Comparison of ENCODE assay signal across 8 mouse cellular contexts in genomic region chr2:121452990-121453389, GRCm38 (mm10). TPM values are rescaled to one million over a fixed set of nuclear protein-coding genes. Genes with fewer than 3 reads are reported as not detected.
DNase-seq lines count a peak whose midpoint lies in the region; ATAC-seq and TF ChIP-seq lines count a peak whose summit lies in the region.

Gene Hypk, plus strand, starts transcription at chr2:121453290.

- 81% methylated on average over 4 of the region's 4 CpGs for WGBS in forebrain, embryonic 15.5 days
- 80% methylated on average over 4 of the region's 4 CpGs for WGBS in hindbrain, embryonic 13.5 days
- 56% methylated on average over 4 of the region's 4 CpGs for WGBS in liver, embryonic 16.5 days (ENCODE audit: insufficient replicate concordance)

- H3K4me2 ChIP-seq in forebrain, embryonic 15.5 days (replicated peaks) = no peak within 1 kb of the TSS
- no peak within 1 kb of the TSS for H3K4me2 ChIP-seq in hindbrain, embryonic 13.5 days
- no peak within 1 kb of the TSS for H3K4me2 ChIP-seq in liver, embryonic 16.5 days (ENCODE audit: low read depth, low read length)

- no peak for ATAC-seq in Patski
- no peak for ATAC-seq in forebrain, embryonic 15.5 days (replicated peaks)
- ATAC-seq in hindbrain, embryonic 13.5 days (ENCODE audit: low FRiP score) = no peak
- ATAC-seq in liver, embryonic 16.5 days (ENCODE audit: low read depth) = no peak

- H3K27me3 ChIP-seq in Patski = no peaks in the 10 kb centered on the region
- H3K27me3 ChIP-seq in forebrain, embryonic 15.5 days = no peaks in the 10 kb centered on the region
- H3K27me3 ChIP-seq in hindbrain, embryonic 13.5 days = no peaks in the 10 kb centered on the region
- no peaks in the 10 kb centered on the region for H3K27me3 ChIP-seq in liver, embryonic 16.5 days (ENCODE audit: control insufficient read depth, insufficient read depth, low read depth, low read length)

- POLR2A ChIA-PET in Patski (lab: Charles Lee) = interaction anchor here (0.6 kb wide), 2 partner anchors 9 to 418 kb away, joined by 3 to 4 read pairs; partner anchors contain the start of gene Ell3

- no peak within 1 kb of the TSS for H3K4me3 ChIP-seq in forebrain, embryonic 15.5 days
- H3K4me3 ChIP-seq in hindbrain, embryonic 13.5 days = no peak within 1 kb of the TSS
- no peak within 1 kb of the TSS for H3K4me3 ChIP-seq in liver, embryonic 16.5 days (ENCODE audit: low read depth, low read length)

- H3K4me1 ChIP-seq in forebrain, embryonic 15.5 days = peaks cover 35% of the 10 kb centered on the region
- H3K4me1 ChIP-seq in hindbrain, embryonic 13.5 days (replicated peaks) = peaks cover 42% of the 10 kb centered on the region
- H3K4me1 ChIP-seq in liver, embryonic 16.5 days (ENCODE audit: control insufficient read depth, low read depth, low read length) = peaks cover 32% of the 10 kb centered on the region

- no peak for DNase-seq in adrenal gland, adult 18-20 months (ENCODE audit: low spot score in 2 of 2)
- no peak for DNase-seq in adrenal gland, adult (ENCODE audit: inconsistent age in 2 of 2, low spot score in 1 of 2)
- no peak for DNase-seq in Patski (ENCODE audit: low read depth, low spot score)
- no peak for DNase-seq in natural killer cell, adult 2 months (ENCODE audit: low spot score in 2 of 2)
- no peak for DNase-seq in ovary, postnatal 14 days (ENCODE audit: low spot score)

- CTCF ChIA-PET in Patski (lab: Charles Lee) = no interaction called here

- H3K9ac ChIP-seq in forebrain, embryonic 15.5 days (replicated peaks) = no peak within 1 kb of the TSS
- H3K9ac ChIP-seq in hindbrain, embryonic 13.5 days = no peak within 1 kb of the TSS
- no peak within 1 kb of the TSS for H3K9ac ChIP-seq in liver, embryonic 16.5 days (ENCODE audit: low read depth, low read length)

- no peak within 1 kb of the TSS for H3K27ac ChIP-seq in forebrain, embryonic 15.5 days (replicated peaks)
- H3K27ac ChIP-seq in hindbrain, embryonic 13.5 days = no peak within 1 kb of the TSS
- H3K27ac ChIP-seq in liver, embryonic 16.5 days (ENCODE audit: low read length) = no peak within 1 kb of the TSS

- peaks cover 16% of the 10 kb centered on the region for H3K36me3 ChIP-seq in forebrain, embryonic 15.5 days
- peaks cover 31% of the 10 kb centered on the region for H3K36me3 ChIP-seq in hindbrain, embryonic 13.5 days
- H3K36me3 ChIP-seq in liver, embryonic 16.5 days (ENCODE audit: control insufficient read depth, insufficient read depth) = 0 out of 2 replicates have a peak, but pooled peaks cover 3% of the 10 kb centered on the region

- TF ChIP-seq CTCF in Patski (IDR thresholded peaks at IDR 0.05) = no peak

- in situ Hi-C loops in Patski (cut with MboI; ENCODE audit: low pct_unique_long_range_greater_than_20kb) = no loop called here

- no peaks in the 10 kb centered on the region for H3K9me3 ChIP-seq in forebrain, embryonic 15.5 days
- H3K9me3 ChIP-seq in hindbrain, embryonic 13.5 days = no peaks in the 10 kb centered on the region
- no peaks in the 10 kb centered on the region for H3K9me3 ChIP-seq in liver, embryonic 16.5 days (replicated peaks; ENCODE audit: control insufficient read depth, low read length)

RNA-seq across cellular contexts. Expression of gene Hypk, which starts in this region (rescaled TPM):
- 10 to 100 TPM; 20.9 to 43.7 TPM for total RNA-seq in adrenal gland, adult 18-20 months (2021)
- polyA plus RNA-seq in Patski (2021) = 11.3 TPM
- polyA plus RNA-seq in forebrain, embryonic 15.5 days (2015; fragmentation: Nextera tagmentation; extraction: Ambion mirVana) = 112 TPM in 2 replicates
- 111 and 119 TPM in 2 replicates for polyA plus RNA-seq in hindbrain, embryonic 13.5 days (2015; fragmentation: Nextera tagmentation; extraction: Ambion mirVana)
- polyA plus RNA-seq in liver, embryonic 16.5 days (2015; fragmentation: Nextera tagmentation; extraction: Ambion mirVana) = 64.5 and 79.5 TPM in 2 replicates
